Mouse (Mus musculus) lung, postnatal 0 days (tissue): ENCODE results near the gene Zfp64.

Experiments used
- CTCF ChIP-seq: IDR thresholded peaks from 2 replicates; pipeline ENCODE4 v1.5.1; 2016; ENCODE audit warnings: antibody characterized with exemption, mild to moderate bottlenecking
- EP300 ChIP-seq: IDR thresholded peaks from 2 replicates; pipeline ENCODE4 v1.6.1; 2016; ENCODE audit warnings: antibody characterized with exemption, mild to moderate bottlenecking, control low read depth

- TF ChIP-seq CTCF (no peak), EP300 (no peak)
These were observed 11.1 kb upstream of the Zfp64 start for GRCm38 (mm10) chr2:168966525-168966924.
